Mouse (Mus musculus) liver, postnatal 0 days (tissue): ENCODE data around the gene BC005624.

Experiments
- CTCF ChIP-seq: sonication (generic); IDR thresholded peaks from 2 replicates; pipeline ENCODE4 v1.5.1; 2016; ENCODE audit warnings: antibody characterized with exemption, low read depth
- EP300 ChIP-seq: IDR thresholded peaks from 2 replicates; pipeline ENCODE4 v1.6.1; 2016; ENCODE audit warnings: antibody characterized with exemption, low read depth, mild to moderate bottlenecking

GRCm38 (mm10) chr2:31006434-31006833 is 24.4 kb upstream of the BC005624 start:
- TF ChIP-seq EP300 (peak; percentile 64), CTCF (no peak)
